Mouse (Mus musculus): ENCODE results near the gene Pdzd4.

- TF ChIP-seq CTCF (conservative IDR thresholded peaks at IDR 0.05 in 1 of 2, IDR thresholded peaks at IDR 0.05 in 1 of 2; ENCODE audit: low read depth in 2 of 2, low read length in 2 of 2) (no peak), PAX5 (IDR thresholded peaks at IDR 0.05; ENCODE audit: low read length) (no peak), POLR2A (IDR thresholded peaks at IDR 0.05; ENCODE audit: low read depth, low read length) (no peak), JUND (conservative IDR thresholded peaks at IDR 0.05; ENCODE audit: low read depth, low read length) (no peak), IRF4 (IDR thresholded peaks at IDR 0.05; ENCODE audit: low read depth, low read length) (no peak), MYC (IDR thresholded peaks at IDR 0.05; ENCODE audit: low read depth, low read length) (no peak), EP300 (IDR thresholded peaks at IDR 0.05; ENCODE audit: low read length) (no peak), CHD1 (IDR thresholded peaks at IDR 0.05; ENCODE audit: low read depth, low read length) (no peak), USF1 (IDR thresholded peaks at IDR 0.05; ENCODE audit: low read depth, low read length) (no peak)
Measured at GRCm38 (mm10) chrX:73756334-73757140, 68.2 kb downstream of the Pdzd4 start, which contains the start of gene Plxnb3.

Measured in CH12.LX (cell line).